Mouse (Mus musculus) adrenal gland (tissue): ENCODE results near the gene Pmpcb.

Source experiments
- intact Hi-C: fragments of 180-260 bp; cut with DNase I; formaldehyde crosslinking; loops from one replicate; pipeline ENCODE4 v1.15.1; 2025

Gene Pmpcb

DNA sequence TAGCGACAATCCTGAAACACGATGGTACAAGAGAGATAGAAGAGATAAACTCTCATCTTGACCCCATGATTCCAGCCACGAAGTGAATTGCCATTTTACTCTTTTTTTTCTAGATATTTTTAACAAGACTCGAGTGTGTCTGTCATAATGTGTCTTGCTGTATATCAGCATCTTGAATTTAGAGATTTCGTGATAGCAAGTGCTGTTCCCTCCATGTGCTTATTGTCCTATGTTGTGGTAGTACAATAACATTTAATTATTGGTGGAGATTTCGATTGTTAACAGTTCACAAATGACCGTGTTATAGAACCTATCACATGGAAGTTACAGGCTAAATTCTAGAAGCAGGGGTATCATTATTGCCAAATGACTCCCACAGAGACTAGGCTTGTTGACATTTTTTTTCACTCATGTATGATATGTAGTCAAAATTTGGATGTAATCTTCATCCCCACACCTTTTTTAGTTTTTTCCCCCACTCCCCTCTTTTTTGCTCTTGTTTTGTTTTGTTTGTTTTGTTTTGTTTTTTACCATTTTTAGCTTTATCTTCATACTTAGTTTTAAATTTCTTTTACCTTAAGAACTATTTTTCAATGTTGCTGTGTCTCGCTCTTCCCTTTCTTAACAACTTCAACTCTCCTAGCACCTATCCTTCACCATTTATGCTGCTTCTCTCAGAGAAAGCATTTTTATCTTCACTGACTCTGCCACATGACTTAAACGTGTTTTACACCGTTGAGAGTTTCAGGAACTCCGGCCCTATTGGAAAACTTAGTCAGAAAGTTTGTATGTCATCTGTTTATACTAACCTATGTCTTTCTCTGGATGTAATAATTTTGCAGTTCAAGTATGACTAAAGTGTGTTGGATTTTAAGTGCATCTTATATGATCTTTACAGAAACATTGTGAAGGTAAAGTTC, 50.5 kb downstream of the Pmpcb start:
- intact Hi-C loops, result loop anchor here (2.0 kb wide), 1 partner anchor 51 kb away; the partner anchor contains the start of gene Pmpcb

DNA sequence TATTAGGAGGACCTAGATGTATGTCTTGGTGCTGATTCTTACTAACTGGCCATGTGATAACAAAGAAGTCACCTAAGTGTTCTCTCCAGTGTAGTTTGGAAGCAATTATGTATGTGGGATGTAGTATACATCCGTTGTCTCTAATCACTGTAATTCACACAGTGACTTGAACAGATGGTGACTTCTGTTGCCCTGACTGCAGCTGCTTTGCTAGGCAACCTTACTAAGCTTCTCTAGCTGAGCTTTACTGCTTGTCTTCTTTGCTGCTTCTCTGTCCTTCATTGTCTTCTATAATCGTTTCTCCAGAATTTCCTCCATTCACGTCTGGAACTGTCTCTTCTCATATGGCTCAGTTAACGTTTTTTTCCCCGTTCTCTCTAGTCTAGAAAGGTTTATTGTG, 52.1 kb downstream of the Pmpcb start:
- intact Hi-C loops, result no loop called here

DNA sequence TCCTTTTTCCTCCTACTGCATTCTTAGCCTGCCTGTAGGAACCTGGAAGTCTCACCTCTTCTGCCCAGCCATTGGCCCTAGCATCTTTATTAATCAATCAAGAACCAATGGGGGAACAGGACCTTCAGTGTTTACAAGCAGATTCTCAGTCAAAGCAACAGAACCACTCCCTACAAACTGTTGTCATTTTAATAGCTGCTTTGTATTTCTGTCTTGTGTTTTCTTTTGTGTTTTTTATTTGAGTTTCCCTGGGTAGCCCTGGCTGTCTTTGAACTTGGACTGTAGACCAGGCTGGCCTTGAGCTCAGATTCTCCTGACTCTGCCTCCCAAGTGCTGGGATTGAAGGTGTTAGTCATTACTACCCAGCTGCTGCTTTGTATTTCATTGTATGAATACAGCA, 55.2 kb downstream of the Pmpcb start:
- intact Hi-C loops, result loop anchor here (10.0 kb wide), 1 partner anchor 723 kb away; no protein-coding TSS in a partner anchor

DNA sequence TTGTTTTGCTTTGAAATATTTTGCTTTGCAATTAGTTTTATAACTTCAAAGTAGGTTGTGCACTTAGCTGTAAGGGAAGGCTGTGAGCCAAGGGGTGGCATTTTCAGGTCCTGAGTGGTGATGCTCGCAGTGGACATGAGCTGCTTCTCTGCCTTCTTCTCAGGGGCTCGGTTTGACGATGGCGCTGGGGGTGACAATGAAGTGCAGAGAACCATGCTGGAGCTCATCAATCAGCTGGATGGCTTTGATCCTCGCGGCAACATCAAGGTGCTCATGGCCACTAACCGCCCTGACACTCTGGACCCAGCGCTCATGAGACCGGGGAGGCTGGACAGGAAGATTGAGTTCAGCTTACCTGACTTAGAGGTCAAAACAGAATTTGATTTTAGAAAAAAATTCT, 66.0 kb downstream of the Pmpcb start:
- intact Hi-C loops, result no loop called here

DNA sequence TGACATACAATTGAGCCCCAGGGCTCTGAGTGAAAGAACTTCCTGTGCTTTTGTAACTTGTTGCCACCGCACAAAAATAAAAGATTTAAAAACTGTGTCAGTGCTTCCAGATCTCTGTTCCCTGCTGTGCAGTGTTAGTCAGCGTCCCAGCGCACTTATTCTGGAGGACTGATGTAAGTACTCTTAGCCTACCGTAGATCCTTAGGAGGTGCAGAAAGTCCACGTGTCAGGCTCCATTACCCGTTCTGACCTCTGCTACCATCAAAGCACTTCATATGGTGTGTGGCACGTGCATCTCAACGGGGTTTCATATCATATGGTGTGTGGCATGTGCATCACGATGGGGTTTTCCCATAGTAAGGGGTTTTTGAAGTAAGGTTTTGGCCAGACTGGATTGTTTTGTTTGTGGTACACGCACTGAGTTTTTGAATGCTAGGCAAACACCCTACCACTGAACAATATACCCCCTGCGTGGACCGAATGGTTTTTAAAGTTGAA, 66.8 kb downstream of the Pmpcb start:
- intact Hi-C loops, result no loop called here

DNA sequence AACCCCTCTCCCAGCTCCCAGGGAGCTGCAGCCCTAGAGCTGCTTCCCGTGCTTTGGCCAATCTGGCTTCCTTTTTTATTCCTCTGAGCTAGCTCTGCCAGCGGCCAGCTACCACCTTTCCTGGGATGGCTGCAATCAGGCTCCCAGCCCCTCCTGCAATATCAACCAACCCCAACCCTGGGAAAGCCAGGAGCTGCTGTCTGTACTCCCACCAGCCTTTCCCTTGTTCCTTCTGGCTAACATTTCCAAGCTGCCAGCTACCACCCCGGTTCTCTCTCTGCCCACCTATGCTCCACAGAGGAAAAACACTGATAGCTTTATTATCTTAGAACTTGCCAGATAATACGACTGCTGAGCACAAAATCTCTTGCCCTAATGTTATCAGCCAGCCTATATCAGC, 67.9 kb downstream of the Pmpcb start:
- intact Hi-C loops, result no loop called here
